Mouse (Mus musculus): ENCODE data around the gene Zfp398. TPM values are rescaled to one million over a fixed set of nuclear protein-coding genes. Genes with fewer than 3 reads are reported as not detected.

The Zfp398 gene
- total RNA-seq, 2 experiments from 2014 or later, result 21.0 to 21.3 TPM

DNA sequence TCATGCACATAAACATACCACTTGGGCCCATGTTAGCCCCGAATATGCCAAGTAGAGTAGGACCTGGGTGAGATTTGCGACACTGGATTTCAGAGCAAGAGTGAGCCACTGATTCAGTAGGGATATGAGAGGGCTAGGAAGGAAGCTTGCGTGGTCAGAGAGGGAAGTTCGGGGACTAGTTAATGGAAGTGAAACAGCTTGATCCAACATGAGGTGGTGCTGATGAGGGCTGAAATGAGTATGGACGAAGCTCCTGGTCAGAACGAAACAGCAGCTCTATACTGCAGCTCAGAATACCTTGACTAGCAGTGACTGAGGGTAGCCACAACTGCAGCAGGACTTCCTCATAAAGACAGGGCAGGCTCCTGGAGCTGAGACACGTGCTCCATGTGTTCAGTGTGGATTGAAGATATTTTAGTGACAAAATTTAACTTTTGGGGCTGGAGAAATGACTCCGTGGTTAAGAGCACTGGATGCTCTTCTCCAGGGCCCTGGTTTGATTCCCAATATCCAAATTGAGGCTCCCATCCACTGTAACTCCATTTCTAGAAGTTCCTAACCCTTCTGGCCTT, 53.4 kb downstream of the Zfp398 start:
- no peak for DNase-seq (ENCODE audit: low spot score in 2 of 2)

DNA sequence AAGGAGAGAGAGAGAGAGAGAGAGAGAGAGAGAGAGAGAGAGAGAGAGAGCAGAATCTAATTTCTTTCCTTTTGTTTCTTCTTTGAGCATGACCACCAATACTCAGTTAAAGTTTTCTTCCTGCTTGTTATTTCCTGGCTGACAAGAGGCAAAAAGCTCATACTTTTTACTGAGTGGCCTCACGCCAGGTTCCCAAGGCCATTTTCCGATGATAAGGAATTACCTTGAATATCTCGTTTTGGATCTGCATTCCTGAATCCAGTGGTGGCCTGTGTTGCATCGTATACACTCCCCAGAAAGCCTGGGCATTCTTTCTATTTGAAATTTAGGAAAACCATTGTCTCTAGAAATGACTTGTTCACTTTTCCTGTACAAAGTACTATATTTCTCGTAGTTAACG, 64.0 kb downstream of the Zfp398 start:
- no peak for DNase-seq (ENCODE audit: low spot score in 2 of 2)

DNA sequence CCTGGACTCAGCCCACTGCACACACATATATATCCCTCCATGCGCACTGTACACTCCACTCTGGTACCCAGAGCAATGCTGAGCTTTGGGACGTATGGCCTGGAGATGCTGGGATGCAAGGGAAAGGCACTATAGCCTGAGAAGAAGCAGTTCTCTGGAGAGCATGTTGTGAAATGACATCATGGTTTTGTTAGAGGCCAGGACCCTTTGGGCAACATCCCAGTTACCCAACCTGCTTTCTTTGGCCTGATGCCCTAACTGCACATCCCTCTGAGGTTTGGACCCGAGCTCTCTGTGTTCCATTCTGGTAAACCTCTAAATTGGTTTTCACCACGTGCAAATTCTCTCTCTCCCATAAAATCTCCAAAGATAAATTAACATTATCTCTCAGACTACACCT, 68.1 kb downstream of the Zfp398 start:
- DNase-seq (ENCODE audit: low spot score in 2 of 2), result no peak

DNA sequence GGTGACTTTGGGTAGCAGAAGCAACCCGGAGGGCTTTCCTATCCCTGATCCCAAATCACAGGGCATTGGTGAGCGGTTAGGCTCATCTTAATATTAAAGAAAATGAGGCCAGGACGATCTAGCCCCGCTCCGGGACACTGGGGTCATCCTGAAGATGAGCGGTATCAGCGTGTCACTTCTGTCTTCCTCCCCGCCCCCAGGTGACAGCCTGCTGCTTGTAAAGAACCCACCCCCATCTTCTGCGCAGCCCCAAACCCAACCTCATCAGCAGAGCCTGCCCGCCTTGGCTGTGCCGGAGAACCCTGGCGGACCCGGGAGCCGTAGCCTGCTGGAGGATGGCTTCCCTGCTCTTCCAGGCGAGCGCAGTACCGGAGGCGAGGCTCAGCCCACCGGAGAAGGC, 68.9 kb downstream of the Zfp398 start:
- DNase-seq (ENCODE audit: low spot score in 2 of 2), result no peak

DNA sequence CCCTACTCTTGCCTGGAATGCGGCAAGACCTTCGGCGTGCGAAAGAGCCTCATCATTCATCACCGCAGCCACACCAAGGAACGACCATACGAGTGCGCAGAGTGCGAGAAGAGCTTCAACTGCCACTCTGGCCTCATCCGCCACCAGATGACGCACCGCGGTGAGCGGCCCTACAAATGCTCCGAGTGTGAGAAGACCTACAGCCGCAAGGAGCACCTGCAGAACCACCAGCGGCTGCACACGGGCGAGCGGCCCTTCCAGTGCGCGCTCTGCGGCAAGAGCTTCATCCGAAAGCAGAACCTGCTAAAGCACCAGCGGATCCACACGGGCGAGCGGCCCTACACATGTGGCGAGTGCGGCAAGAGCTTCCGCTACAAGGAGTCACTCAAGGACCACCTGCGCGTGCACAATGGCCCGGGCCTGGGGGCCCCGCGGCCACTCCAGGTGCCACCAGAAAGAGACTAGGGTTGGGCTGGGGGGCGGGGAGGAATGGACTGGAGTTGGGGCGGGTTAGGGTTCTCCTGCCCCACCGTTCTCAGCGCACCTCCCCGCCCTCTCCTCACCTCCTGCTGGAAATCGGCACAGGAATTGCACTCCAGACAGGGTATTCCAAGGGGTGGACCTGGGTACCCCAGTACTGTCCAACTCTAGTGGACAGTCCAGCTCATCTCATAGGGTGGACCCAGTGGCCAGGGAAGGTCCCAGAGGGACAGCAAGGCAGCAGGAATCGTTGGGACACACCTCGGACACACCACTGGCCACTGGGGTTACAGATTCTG, 69.6 kb downstream of the Zfp398 start:
- no peak for DNase-seq (ENCODE audit: low spot score in 2 of 2)

DNA sequence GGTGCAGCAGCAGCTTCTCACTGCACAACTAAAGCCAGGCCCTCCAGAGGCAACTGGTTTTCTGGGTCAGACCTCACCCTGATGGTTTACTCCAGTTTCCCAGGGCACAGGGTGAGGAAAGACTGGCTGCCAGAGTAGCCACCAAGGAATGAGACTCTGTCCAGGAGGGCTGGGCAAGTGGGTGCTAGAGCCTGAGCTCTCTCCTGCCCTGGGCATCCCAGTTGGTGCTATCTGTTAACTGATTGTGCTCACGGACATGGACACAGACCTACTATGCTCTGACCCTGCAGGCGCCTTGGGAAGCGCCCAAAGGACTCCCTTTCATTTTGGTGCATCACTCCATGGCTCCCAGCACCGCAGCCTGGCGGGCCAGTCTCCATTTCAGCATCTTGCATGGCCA, 70.9 kb downstream of the Zfp398 start:
- DNase-seq (ENCODE audit: low spot score in 2 of 2), result no peak

DNA sequence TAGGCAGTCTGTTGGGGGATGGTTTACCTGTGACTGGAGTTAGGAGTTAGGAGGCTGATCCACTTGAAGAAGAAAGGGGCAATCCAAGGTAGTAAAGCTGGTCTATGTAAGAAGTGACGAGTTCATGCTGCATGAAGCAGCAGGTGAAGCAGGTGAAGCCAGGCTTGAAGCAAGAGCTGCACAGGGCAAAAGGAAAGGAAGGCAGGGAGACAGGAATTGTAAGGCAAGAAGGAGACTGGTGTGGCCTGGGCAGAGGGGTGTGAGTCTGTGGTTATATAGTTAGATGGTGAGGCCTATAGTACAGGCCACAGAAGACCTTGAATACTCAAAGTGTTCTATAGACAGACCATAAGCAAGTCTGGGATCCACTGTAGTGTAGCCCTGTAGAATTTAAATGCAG, 73.5 kb downstream of the Zfp398 start:
- DNase-seq (ENCODE audit: low spot score in 2 of 2), result no peak

DNA sequence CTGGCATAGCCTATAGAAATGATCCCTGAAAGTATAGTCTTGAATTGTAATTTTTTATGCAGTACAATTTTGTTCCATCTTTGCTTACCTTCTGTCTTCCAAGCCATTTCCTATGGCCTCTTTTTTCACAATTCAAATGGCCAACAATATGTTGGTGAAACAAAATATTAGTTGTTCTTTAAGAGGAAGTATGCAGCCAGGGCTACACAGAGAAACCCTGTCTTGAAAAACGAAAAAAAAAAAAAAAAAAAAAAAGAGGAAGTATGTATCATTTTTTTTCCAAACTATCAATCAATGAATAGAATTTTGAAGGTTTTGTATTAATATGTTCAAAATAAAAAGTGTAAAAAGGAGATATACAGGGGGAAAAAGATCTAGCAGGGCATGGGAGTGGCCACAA, 76.2 kb downstream of the Zfp398 start:
- no peak for DNase-seq (ENCODE audit: low spot score in 2 of 2)

DNA sequence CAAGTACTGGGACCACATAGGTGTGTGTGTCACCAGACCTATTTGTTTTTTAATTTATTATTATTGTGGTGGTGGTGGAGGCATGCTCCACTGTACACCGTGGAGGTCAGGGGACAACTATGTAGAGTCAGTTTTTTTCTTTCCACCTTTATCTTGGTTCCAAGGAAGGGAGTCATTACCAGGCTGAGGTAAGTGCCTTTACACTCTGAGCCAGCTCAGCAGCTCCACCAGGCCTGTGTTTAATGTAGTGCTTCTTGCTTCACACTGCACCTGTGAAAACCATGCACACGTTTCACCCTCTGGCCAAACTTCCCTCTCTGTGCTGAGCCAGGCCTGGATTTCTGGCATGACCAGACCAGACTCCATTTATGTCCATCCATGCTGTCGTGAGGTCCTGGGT, 77.5 kb downstream of the Zfp398 start:
- no peak for DNase-seq (ENCODE audit: low spot score in 2 of 2)

DNA sequence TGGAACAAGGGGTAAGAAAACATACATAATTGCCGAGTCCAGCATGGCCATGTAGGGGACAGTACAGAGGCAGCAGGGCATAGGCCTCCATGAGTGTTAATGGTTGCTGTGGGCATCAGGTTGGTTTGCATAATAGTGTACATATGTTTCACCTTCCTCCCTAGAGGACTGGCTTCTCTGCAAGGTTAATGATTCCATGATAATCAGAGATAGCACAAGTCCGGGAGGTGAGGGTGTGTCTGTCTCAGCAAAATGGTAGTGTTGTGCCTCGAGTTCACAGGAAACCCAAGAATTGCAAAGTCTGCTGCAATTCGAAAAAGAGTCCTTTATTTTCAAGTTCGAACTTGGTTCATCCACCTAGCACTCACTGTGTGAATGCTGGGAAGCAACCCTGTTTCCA, 81.6 kb downstream of the Zfp398 start:
- no peak for DNase-seq (ENCODE audit: low spot score in 2 of 2)

DNA sequence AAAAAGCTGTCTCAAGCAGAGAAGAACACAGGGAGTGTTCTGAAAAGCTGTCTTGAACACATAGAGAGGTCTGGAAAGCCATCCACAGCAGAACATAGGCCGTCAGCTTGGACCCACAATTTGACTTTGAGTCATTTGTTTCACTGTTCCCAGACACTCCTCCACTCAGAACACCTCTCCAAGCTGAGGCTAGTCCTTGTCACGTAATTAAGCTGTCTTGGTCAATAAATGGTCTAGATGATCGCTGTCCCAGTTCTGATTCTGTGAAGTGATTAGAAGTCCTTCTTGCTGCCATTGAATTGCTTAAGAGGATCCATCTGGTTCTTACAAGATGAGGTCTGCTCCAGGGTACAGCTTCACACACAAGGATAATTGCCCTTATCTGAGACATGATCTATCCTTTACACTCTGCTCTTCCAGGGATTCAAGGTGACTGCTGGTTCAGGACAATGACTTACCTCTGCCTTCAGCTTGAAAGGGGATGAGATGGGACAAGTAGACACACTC, 83.4 kb downstream of the Zfp398 start:
- no peak for DNase-seq (ENCODE audit: low spot score in 2 of 2)

DNA sequence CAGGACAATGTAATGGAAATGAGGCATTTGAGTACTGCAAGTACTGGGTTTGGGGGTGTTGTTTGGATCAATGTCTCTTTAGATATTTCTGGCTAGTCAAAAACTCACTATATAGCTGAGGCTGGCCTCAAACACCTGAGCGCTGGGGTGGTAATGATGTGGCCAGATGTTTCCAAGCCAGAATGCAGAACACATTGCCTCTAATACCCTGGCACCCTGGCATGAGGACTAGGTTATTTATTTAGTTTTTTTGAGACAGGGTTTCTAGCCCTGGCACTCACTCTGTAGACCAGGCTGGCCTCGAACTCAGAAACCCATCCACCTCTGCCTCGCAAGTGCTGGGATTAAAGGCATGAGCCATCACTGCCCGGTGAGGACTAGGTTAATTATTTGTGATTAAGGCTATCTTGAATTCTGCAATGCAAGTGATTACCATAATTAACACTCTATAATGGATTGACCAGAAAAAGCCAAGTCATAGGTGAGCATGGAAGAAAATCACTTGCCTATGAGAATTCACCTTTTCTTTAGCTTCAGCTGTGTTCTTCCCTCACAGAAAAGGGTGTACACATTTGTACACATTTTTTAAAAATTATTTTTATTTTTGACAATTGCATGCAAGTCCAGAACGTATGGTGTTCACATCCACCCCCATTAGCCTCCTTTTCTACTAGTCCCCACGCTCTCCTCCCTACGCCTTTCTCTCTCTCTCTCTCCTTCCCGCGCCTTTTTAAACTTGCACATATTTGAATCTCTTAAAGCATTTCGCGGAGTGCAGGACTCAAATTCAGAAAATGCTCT, 84.4 kb downstream of the Zfp398 start:
- DNase-seq (ENCODE audit: low spot score in 2 of 2), result no peak

DNA sequence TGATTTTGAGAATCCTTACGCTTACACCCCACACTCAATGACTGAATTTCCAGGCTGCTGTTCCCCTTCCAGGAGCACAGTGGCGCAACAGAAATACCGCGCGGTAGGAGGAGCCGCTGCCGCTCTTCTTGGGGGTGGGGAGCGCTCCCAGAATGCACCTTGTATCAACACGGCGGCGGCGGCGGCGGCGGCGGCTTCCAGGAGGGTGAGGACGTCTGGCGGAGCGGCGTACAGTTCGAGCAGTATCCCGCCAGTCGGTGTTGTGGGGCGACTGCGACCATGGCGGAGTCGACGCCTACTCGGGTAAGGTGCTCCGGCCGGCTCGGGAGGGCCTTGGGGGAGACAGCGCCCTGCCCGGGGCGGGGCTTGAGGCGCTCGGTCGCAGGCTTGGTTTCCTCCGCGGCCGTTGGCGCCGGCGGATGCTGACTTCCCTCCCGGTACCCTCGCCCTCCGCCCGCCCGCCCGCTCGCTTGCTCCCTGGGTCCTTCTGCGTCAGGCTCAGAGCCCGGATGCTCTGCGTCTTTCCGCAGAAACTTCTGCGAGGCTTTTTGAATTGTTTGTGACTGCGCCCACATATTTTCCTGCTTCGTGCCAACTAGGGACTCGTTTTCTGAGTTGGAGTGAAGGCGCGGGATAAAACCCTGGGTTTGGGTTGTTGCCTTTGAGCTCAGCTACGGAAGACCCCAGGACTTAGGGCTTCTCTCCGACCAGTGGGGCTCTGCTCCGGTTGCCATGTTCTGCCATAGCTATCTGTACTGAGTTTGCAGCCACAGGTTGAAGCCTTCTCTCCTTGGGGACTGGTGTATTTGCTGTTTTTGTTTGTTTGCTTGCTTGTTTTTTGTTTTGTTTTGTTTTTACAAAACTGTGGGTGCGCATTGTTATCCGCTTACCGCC, 85.2 kb downstream of the Zfp398 start, which contains the start of gene Zfp212:
TSS of gene Zfp212 (plus strand) at position 30 of the 894 bp plus-strand sequence.
- DNase-seq (ENCODE audit: low spot score in 2 of 2), result peak; percentile 86 to 91

Small RNAs within 50 kb of the gene (microRNA-seq; reads per million reads assigned to microRNA genes)
- gene Mir704, result 0 to 0.25 reads per million in 2 experiments

Other genes starting within 250 kb of the Zfp398 start
- gene Ezh2, start 240.3 kb upstream of the Zfp398 start, total RNA-seq (2021), result 10 to 100 TPM; 12.1 to 12.9 TPM
- 10 to 100 TPM; 55.9 to 63.5 TPM for gene Pdia4, start 22.2 kb upstream of the Zfp398 start, total RNA-seq (2021)
- gene Zfp786, start 4.8 kb upstream of the Zfp398 start, total RNA-seq (2021), result 1 to 10 TPM; 5.2 to 6.2 TPM
- 10 to 100 TPM; 10.5 to 11.1 TPM for gene Zfp282, start 41.5 kb downstream of the Zfp398 start, total RNA-seq (2021)
- 10 to 100 TPM; 17.0 to 18.3 TPM for gene Zfp212, start 84.8 kb downstream of the Zfp398 start, total RNA-seq (2021)
- gene Zfp956, start 117.7 kb downstream of the Zfp398 start, total RNA-seq (2021), result 10 to 100 TPM; 19.6 to 20.2 TPM
- 10 to 100 TPM; 35.3 to 36.3 TPM for gene Zfp777, start 213.2 kb downstream of the Zfp398 start, total RNA-seq (2021)